Mouse (Mus musculus): ENCODE measurements around the gene Abhd11. TPM values are rescaled to one million over a fixed set of nuclear protein-coding genes. Genes with fewer than 3 reads are reported as not detected.

Abhd11 gene
- polyA plus RNA-seq, 1 experiment from 2014 or later = 39.8 TPM

- DNase-seq (ENCODE audit: low spot score) = no peak
- 72% methylated on average over 2 of the region's 2 CpGs for WGBS
These were observed 34.0 kb upstream of the Abhd11 start for GRCm38 (mm10) chr5:134974921-134975320.

GRCm38 (mm10) chr5:134976164-134976563, 32.8 kb upstream of the Abhd11 start:
- no peak overlapping the region for H3K4me3 ChIP-seq
- no peak for DNase-seq (ENCODE audit: low spot score)
- no peaks in the 10 kb centered on the region for H3K36me3 ChIP-seq
- 94% methylated on average over 2 of the region's 2 CpGs for WGBS
- H3K27me3 ChIP-seq (ENCODE audit: low read depth, poor library complexity, severe bottlenecking) = no peaks in the 10 kb centered on the region
- no peaks in the 10 kb centered on the region for H3K9me3 ChIP-seq (replicated peaks)
- no peaks in the 10 kb centered on the region for H3K4me1 ChIP-seq
- no peak overlapping the region for H3K27ac ChIP-seq (replicated peaks)

More at GRCm38 (mm10) chr5:134974921-134975320, 34.0 kb upstream of the Abhd11 start:
- H3K27me3 ChIP-seq (ENCODE audit: low read depth, poor library complexity, severe bottlenecking) = no peaks in the 10 kb centered on the region
- no peaks in the 10 kb centered on the region for H3K4me1 ChIP-seq
- no peak overlapping the region for H3K4me3 ChIP-seq
- H3K27ac ChIP-seq (replicated peaks) = no peak overlapping the region
- no peaks in the 10 kb centered on the region for H3K9me3 ChIP-seq (replicated peaks)
- no peaks in the 10 kb centered on the region for H3K36me3 ChIP-seq

- no peak overlapping the region for H3K27ac ChIP-seq (replicated peaks)
- no peaks in the 10 kb centered on the region for H3K4me1 ChIP-seq
- 88% methylated on average over 14 of the region's 14 CpGs for WGBS
- no peak overlapping the region for H3K4me3 ChIP-seq
- DNase-seq (ENCODE audit: low spot score) = no peak
- H3K27me3 ChIP-seq (ENCODE audit: low read depth, poor library complexity, severe bottlenecking) = no peaks in the 10 kb centered on the region
- H3K36me3 ChIP-seq = no peaks in the 10 kb centered on the region
- no peaks in the 10 kb centered on the region for H3K9me3 ChIP-seq (replicated peaks)
These were observed 32.2 kb upstream of the Abhd11 start for GRCm38 (mm10) chr5:134976577-134977250.

GRCm38 (mm10) chr5:134977837-134978236, 31.1 kb upstream of the Abhd11 start:
- no peak overlapping the region for H3K27ac ChIP-seq (replicated peaks)
- H3K27me3 ChIP-seq (ENCODE audit: low read depth, poor library complexity, severe bottlenecking) = no peaks in the 10 kb centered on the region
- WGBS = 78% methylated on average over 4 of the region's 4 CpGs
- no peaks in the 10 kb centered on the region for H3K36me3 ChIP-seq
- no peak overlapping the region for H3K4me3 ChIP-seq
- DNase-seq (ENCODE audit: low spot score) = no peak
- H3K4me1 ChIP-seq = no peaks in the 10 kb centered on the region
- no peaks in the 10 kb centered on the region for H3K9me3 ChIP-seq (replicated peaks)

- Histone ChIP-seq H3K36me3 (no peaks in the 10 kb centered on the region), H3K27me3 (ENCODE audit: low read depth, poor library complexity, severe bottlenecking) (peaks cover 26% of the 10 kb centered on the region), H3K4me1 (peaks cover 27% of the 10 kb centered on the region), H3K4me3 (no peak overlapping the region), H3K9me3 (replicated peaks) (no peaks in the 10 kb centered on the region), H3K27ac (replicated peaks) (no peak overlapping the region)
- DNase-seq (ENCODE audit: low spot score) = no peak
- 69% methylated on average over 10 of the region's 10 CpGs for WGBS
These were observed 27.8 kb upstream of the Abhd11 start for GRCm38 (mm10) chr5:134981149-134981548.

GRCm38 (mm10) chr5:134983111-134983510, 25.8 kb upstream of the Abhd11 start:
- whole genome bisulfite sequencing = 76% methylated on average over 1 of the region's 1 CpGs
- no peaks in the 10 kb centered on the region for H3K36me3 ChIP-seq
- H3K9me3 ChIP-seq (replicated peaks) = no peaks in the 10 kb centered on the region
- H3K27ac ChIP-seq (replicated peaks) = no peak overlapping the region
- H3K27me3 ChIP-seq (ENCODE audit: low read depth, poor library complexity, severe bottlenecking) = peaks cover 45% of the 10 kb centered on the region
- H3K4me3 ChIP-seq = no peak overlapping the region
- no peak for DNase-seq (ENCODE audit: low spot score)
- H3K4me1 ChIP-seq = peaks cover 39% of the 10 kb centered on the region

- H3K4me1 ChIP-seq = peaks cover 39% of the 10 kb centered on the region
- DNase-seq (ENCODE audit: low spot score) = no peak
- H3K4me3 ChIP-seq = no peak overlapping the region
- WGBS = 11% methylated on average over 3 of the region's 3 CpGs
- H3K36me3 ChIP-seq = no peaks in the 10 kb centered on the region
- no peaks in the 10 kb centered on the region for H3K9me3 ChIP-seq (replicated peaks)
- peaks cover 52% of the 10 kb centered on the region for H3K27me3 ChIP-seq (ENCODE audit: low read depth, poor library complexity, severe bottlenecking)
- H3K27ac ChIP-seq (replicated peaks) = peak overlapping the region; percentile 65; the same call in 1 of the 2 replicates
These were observed 25.2 kb upstream of the Abhd11 start for GRCm38 (mm10) chr5:134983771-134984170.

- Histone ChIP-seq H3K4me1 (peaks cover 39% of the 10 kb centered on the region), H3K9me3 (replicated peaks) (no peaks in the 10 kb centered on the region), H3K36me3 (no peaks in the 10 kb centered on the region), H3K27me3 (ENCODE audit: low read depth, poor library complexity, severe bottlenecking) (peaks cover 71% of the 10 kb centered on the region), H3K27ac (replicated peaks) (peak within 1 kb of the TSS; percentile 34; the same call in 1 of the 2 replicates), H3K4me3 (peak within 1 kb of the TSS; percentile 42)
- no peak for DNase-seq (ENCODE audit: low spot score)
- WGBS = 1% methylated on average over 25 of the region's 25 CpGs
These were observed 23.2 kb upstream of the Abhd11 start, which contains the start of gene Cldn3 for GRCm38 (mm10) chr5:134985633-134986297. Gene Cldn3 (plus strand): TSS chr5:134986214.

GRCm38 (mm10) chr5:134986298-134987268, 22.4 kb upstream of the Abhd11 start:
- Histone ChIP-seq H3K4me3 (peak overlapping the region; percentile 42), H3K4me1 (peaks cover 39% of the 10 kb centered on the region), H3K27ac (replicated peaks) (peak overlapping the region; percentile 34; the same call in 1 of the 2 replicates), H3K27me3 (ENCODE audit: low read depth, poor library complexity, severe bottlenecking) (peaks cover 71% of the 10 kb centered on the region), H3K36me3 (no peaks in the 10 kb centered on the region), H3K9me3 (replicated peaks) (no peaks in the 10 kb centered on the region)
- peak; percentile 51 for DNase-seq (ENCODE audit: low spot score)
- 4% methylated on average over 79 of the region's 79 CpGs for WGBS

- no peaks in the 10 kb centered on the region for H3K36me3 ChIP-seq
- DNase-seq (ENCODE audit: low spot score) = no peak
- H3K4me3 ChIP-seq = no peak overlapping the region
- H3K9me3 ChIP-seq (replicated peaks) = no peaks in the 10 kb centered on the region
- WGBS = 82% methylated on average over 11 of the region's 11 CpGs
- peaks cover 65% of the 10 kb centered on the region for H3K27me3 ChIP-seq (ENCODE audit: low read depth, poor library complexity, severe bottlenecking)
- H3K27ac ChIP-seq (replicated peaks) = no peak overlapping the region
- peaks cover 32% of the 10 kb centered on the region for H3K4me1 ChIP-seq
These were observed 19.8 kb upstream of the Abhd11 start for GRCm38 (mm10) chr5:134989166-134989565.

GRCm38 (mm10) chr5:134989741-134990140, 19.2 kb upstream of the Abhd11 start:
- no peaks in the 10 kb centered on the region for H3K36me3 ChIP-seq

GRCm38 (mm10) chr5:134992566-134992965, 16.4 kb upstream of the Abhd11 start:
- no peaks in the 10 kb centered on the region for H3K4me1 ChIP-seq
- H3K27ac ChIP-seq (replicated peaks) = no peak overlapping the region
- DNase-seq (ENCODE audit: low spot score) = no peak
- H3K27me3 ChIP-seq (ENCODE audit: low read depth, poor library complexity, severe bottlenecking) = peaks cover 31% of the 10 kb centered on the region
- no peaks in the 10 kb centered on the region for H3K36me3 ChIP-seq
- 87% methylated on average over 5 of the region's 5 CpGs for WGBS
- no peaks in the 10 kb centered on the region for H3K9me3 ChIP-seq (replicated peaks)
- H3K4me3 ChIP-seq = no peak overlapping the region

More at GRCm38 (mm10) chr5:134989741-134990140, 19.2 kb upstream of the Abhd11 start:
- WGBS = 78% methylated on average over 6 of the region's 6 CpGs
- DNase-seq (ENCODE audit: low spot score) = no peak
- H3K27me3 ChIP-seq (ENCODE audit: low read depth, poor library complexity, severe bottlenecking) = peaks cover 60% of the 10 kb centered on the region
- peaks cover 26% of the 10 kb centered on the region for H3K4me1 ChIP-seq
- H3K9me3 ChIP-seq (replicated peaks) = no peaks in the 10 kb centered on the region
- no peak overlapping the region for H3K27ac ChIP-seq (replicated peaks)
- H3K4me3 ChIP-seq = no peak overlapping the region

Data from midbrain, embryonic 10.5 days (tissue).